Mouse (Mus musculus) intestine, embryonic 14.5 days (tissue): Measurements from ENCODE around the gene Nav2. TPM values are rescaled to one million over a fixed set of nuclear protein-coding genes. Genes with fewer than 3 reads are reported as not detected.

Source experiments
- ATAC-seq: fragments of 200-750 bp; cut with Nextera tagmentation; replicated peaks from 2 replicates; pipeline ENCODE4 v1.8.0; 2017; ENCODE audit warnings: low read depth, moderate number of reproducible peaks, moderate TSS enrichment, moderate library complexity; ENCODE audit not compliant: low FRiP score, low TSS enrichment
- DNase-seq: peaks from one replicate; pipeline ENCODE4 v3.0.0-alpha.2; 2018; ENCODE audit warnings: low spot score
- H3K27ac ChIP-seq: fragments of 300-500 bp; sonication (generic); 2 replicates; pipeline ENCODE4 v1.5.1; 2014; ENCODE audit warnings: low read depth, mild to moderate bottlenecking, control low read depth
- H3K27me3 ChIP-seq: fragments of 300-500 bp; sonication (generic); replicated peaks from 2 replicates; pipeline ENCODE4 v1.6.1; 2014; ENCODE audit warnings: low read length, control low read depth; ENCODE audit not compliant: control insufficient read depth, insufficient read depth
- H3K36me3 ChIP-seq: fragments of 300-500 bp; sonication (generic); 2 replicates; pipeline ENCODE4 v1.6.1; 2014; ENCODE audit warnings: low read length, control low read depth; ENCODE audit not compliant: control insufficient read depth, insufficient read depth
- H3K4me1 ChIP-seq: fragments of 300-500 bp; sonication (generic); replicated peaks from 2 replicates; pipeline ENCODE4 v1.6.1; 2014; ENCODE audit warnings: low read length, control low read depth, mixed read lengths; ENCODE audit not compliant: control insufficient read depth, insufficient read depth
- H3K4me2 ChIP-seq: fragments of 300-500 bp; sonication (generic); 2 replicates; pipeline ENCODE4 v1.6.1; 2014; ENCODE audit warnings: low read length
- H3K4me3 ChIP-seq: fragments of 300-500 bp; sonication (generic); 2 replicates; pipeline ENCODE4 v1.5.1; 2014; ENCODE audit warnings: low read depth, low read length, control low read depth, mixed read lengths
- H3K9ac ChIP-seq: fragments of 300-500 bp; sonication (generic); 2 replicates; pipeline ENCODE4 v1.6.1; 2014; ENCODE audit warnings: mild to moderate bottlenecking, low read length
- H3K9me3 ChIP-seq: fragments of 300-500 bp; sonication (generic); 2 replicates; pipeline ENCODE4 v1.6.1; 2016; ENCODE audit warnings: low read length, control low read depth; ENCODE audit not compliant: control insufficient read depth
- WGBS: fragments of 180-500 bp; shearing (Covaris S2); extraction: QIAGEN DNeasy Blood & Tissue Kit; methylation state at CpG from one replicate; pipeline ENCODE4 v1.1.7; 2014; 5-methylcytosine and 5-hydroxymethylcytosine counted together
- polyA plus RNA-seq: library from polyadenylated mRNA; unstranded; fragments of >200 nt; fragmentation: Nextera tagmentation; extraction: Ambion mirVana; gene quantifications from 2 replicates; pipeline ENCODE4 v1.2.1, GENCODE M21; 2014

Gene Nav2
- polyA plus RNA-seq, 1 experiment from 2014 or later, result 31.5 TPM

DNA sequence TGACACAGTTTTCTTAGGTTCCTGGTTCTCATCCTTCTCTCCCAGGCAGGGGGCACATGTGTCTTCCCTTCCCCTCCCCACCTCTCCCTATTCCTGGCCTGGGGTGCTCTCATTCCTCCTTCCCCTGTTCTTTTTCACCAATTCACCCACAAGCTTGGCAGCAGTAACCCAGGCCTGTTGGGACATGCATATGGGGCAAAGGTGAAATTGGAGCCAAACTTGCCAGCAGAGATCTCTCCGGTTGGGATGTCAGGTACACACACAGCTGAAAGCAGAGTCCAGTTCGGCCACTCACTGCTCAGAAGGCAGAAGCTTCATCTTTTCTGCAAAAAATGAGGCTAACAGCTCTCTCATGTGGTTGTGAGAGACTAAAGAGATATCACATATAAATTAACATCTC is 26.3 kb downstream of the Nav2 start:
- Histone ChIP-seq H3K4me1 (no peaks in the 10 kb centered on the region), H3K4me2 (no peak overlapping the region), H3K4me3 (no peak overlapping the region), H3K9ac (no peak overlapping the region), H3K27me3 (no peaks in the 10 kb centered on the region), H3K9me3 (no peaks in the 10 kb centered on the region), H3K27ac (no peak overlapping the region), H3K36me3 (no peaks in the 10 kb centered on the region)
- ATAC-seq (no peak), DNase-seq (no peak)
- 77% methylated on average over 2 of the region's 2 CpGs for WGBS

DNA sequence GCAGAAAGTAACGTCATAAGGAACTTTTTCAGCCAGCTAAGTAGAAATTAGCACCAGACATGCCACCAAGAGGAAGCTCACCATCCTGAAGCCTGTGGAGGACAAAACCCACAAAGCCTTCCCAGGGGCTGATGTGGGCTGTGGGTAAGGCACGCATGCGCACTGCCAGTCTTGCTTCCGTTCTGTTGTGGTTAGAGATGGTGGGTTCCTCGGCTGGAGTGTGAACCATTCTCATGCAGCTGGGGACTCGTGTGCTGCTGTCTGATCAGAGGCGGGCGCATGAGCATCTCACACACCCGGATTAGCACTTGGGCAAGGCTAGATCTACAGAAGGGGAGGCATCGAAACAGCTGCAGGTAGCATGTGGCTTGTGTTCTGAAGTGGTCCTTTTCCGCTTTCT is 29.0 kb downstream of the Nav2 start:
- H3K27ac ChIP-seq, result no peak overlapping the region
- H3K9me3 ChIP-seq, result no peaks in the 10 kb centered on the region
- DNase-seq (no peak), ATAC-seq (no peak)
- H3K36me3 ChIP-seq, result no peaks in the 10 kb centered on the region
- no peak overlapping the region for H3K4me3 ChIP-seq
- H3K9ac ChIP-seq, result no peak overlapping the region
- H3K4me1 ChIP-seq, result no peaks in the 10 kb centered on the region
- no peaks in the 10 kb centered on the region for H3K27me3 ChIP-seq
- H3K4me2 ChIP-seq, result no peak overlapping the region
- 78% methylated on average over 11 of the region's 11 CpGs for WGBS

DNA sequence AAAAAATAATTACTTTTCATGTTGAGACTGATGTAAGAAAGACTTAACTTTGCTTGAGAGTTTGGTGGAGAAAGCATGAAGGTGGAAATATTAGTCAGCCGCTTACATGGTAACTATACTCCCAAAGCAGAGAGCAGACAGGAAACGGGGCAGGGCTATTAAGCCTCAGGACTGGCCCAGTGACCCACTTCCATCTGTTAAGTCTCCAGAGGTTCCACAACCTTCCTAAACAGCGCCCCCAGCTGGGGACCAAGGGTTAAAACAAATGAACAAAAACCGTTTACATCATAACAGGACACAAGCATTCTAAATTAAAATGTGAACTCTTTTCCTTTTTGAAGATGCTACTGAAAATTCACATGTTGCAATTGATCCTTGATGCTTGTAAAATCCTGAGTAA is 29.7 kb downstream of the Nav2 start:
- ATAC-seq (no peak), DNase-seq (no peak)
- H3K36me3 ChIP-seq, result no peaks in the 10 kb centered on the region
- H3K9ac ChIP-seq, result no peak overlapping the region
- H3K9me3 ChIP-seq, result no peaks in the 10 kb centered on the region
- no peaks in the 10 kb centered on the region for H3K27me3 ChIP-seq
- no peak overlapping the region for H3K4me2 ChIP-seq
- 35% methylated on average over 4 of the region's 4 CpGs for WGBS
- H3K4me1 ChIP-seq, result no peaks in the 10 kb centered on the region
- no peak overlapping the region for H3K27ac ChIP-seq
- no peak overlapping the region for H3K4me3 ChIP-seq

DNA sequence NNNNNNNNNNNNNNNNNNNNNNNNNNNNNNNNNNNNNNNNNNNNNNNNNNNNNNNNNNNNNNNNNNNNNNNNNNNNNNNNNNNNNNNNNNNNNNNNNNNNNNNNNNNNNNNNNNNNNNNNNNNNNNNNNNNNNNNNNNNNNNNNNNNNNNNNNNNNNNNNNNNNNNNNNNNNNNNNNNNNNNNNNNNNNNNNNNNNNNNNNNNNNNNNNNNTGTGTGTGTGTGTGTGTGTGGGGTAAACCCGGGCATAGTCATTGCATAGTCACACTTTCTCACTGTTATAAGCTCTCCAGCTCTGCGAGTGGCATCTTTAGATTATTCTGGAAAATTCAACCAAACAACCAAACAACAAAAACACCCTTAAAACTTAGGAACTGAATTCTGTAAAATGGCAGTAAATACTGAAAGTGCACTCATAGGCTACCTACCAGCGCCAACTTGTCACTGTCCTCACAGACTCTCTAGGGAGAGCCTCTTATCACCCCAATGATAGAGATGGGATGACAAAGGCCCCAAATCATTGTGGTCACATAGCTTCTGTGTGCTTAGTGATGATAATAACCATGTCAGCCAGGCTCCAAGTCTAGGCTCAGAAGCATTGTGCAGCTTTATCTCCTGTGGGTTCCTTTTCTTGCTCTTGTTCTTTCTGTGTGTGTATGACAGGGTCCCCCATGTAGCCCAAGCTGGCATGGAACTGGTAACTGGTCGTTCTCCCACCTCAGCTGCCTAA is 40.0 kb downstream of the Nav2 start:
- 82% methylated on average over 4 of the region's 4 CpGs for WGBS
- Histone ChIP-seq H3K4me2 (no peak overlapping the region), H3K9ac (no peak overlapping the region), H3K4me3 (no peak overlapping the region), H3K27ac (no peak overlapping the region), H3K4me1 (no peaks in the 10 kb centered on the region), H3K27me3 (no peaks in the 10 kb centered on the region), H3K36me3 (no peaks in the 10 kb centered on the region), H3K9me3 (no peaks in the 10 kb centered on the region)
- ATAC-seq (no peak), DNase-seq (no peak)

DNA sequence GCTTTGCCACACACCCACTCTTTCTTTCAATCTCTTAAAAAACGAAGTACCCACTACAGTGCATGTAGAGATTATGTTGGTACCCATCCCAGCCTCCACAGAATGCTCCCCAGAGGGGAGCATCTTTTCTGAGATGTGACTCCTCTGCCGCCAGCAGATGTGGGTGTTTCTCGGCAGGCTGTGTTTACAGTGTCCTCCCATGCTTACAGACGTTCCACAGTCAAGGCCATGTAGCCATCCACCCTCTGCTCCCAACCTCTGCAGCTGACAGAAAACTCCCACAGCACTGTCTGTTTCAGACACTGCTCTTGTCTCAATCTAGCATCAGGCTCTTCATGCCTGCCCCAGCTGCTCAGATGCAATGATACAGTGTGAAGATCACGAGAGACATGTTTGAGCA is 46.0 kb downstream of the Nav2 start:
- Histone ChIP-seq H3K36me3 (no peaks in the 10 kb centered on the region), H3K9ac (no peak overlapping the region), H3K4me3 (no peak overlapping the region), H3K4me2 (no peak overlapping the region), H3K27me3 (peaks cover 12% of the 10 kb centered on the region), H3K4me1 (peaks cover 4% of the 10 kb centered on the region), H3K27ac (no peak overlapping the region), H3K9me3 (no peaks in the 10 kb centered on the region)
- WGBS, result 58% methylated on average over 5 of the region's 5 CpGs
- ATAC-seq, result no peak
- no peak for DNase-seq

DNA sequence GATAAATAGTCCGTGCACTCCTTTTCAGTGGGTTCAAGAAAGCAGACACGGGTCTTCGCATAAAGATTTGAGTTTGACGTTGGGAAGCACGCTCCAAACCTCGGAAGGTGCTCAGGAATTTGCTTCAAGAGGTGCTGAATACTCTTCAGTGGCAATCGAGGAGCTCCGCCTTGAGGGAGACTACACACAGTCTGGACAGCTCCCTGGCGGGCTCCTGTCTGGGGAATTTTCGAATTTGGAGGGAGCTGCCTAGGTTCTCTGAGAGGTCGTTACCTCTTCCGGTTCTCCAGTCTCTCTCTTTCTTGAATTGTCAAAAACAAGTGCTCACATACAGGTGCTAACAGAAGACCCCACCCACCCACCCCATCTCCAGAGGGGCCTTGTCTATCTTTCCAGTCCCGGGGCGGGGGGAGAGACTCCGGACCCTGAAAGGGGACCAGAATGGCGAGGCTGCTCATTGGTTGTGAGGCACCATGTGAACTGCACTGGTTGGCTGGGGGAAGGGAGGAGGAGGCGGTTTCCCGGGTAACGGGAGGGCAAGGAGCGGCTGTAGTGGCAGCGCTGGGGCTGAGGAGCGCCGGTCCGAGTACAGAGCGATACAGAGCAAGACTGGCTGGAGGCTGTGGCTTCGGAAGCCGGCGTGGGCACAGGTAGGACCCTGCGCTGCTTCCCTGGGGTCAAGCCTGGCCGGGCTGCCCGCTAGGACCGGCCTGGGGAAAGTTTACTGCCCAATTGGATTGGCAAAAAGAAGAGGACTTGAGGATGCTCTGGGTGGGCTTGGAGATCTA is 50.2 kb downstream of the Nav2 start:
- Histone ChIP-seq H3K27me3 (peaks cover 36% of the 10 kb centered on the region), H3K4me3 (peak overlapping the region; percentile 31), H3K36me3 (no peaks in the 10 kb centered on the region), H3K9ac (no peak overlapping the region), H3K27ac (no peak overlapping the region), H3K4me1 (peaks cover 4% of the 10 kb centered on the region), H3K9me3 (no peaks in the 10 kb centered on the region), H3K4me2 (peak overlapping the region; percentile 53)
- peak; percentile 83 for DNase-seq
- ATAC-seq, result peak; percentile 96
- 3% methylated on average over 32 of the region's 32 CpGs for WGBS

DNA sequence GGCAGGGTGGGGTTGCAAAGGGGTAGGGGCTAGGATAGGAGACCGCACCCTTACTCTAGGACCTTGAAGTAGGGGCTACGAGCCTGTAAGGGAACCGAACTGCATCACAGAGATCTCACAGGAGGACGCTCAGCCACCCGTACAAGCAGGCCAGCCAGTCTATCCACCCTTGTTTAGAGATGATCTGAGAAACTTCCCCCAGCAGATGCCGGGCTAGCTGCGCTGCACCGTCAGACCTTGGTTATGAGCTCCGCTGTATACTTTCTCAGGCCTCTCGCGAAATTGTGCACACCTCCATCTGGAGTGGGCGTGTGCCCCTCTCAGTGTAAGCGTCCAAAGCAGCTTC is 50.8 kb downstream of the Nav2 start:
- Histone ChIP-seq H3K4me1 (peaks cover 4% of the 10 kb centered on the region), H3K4me2 (peak overlapping the region; percentile 53), H3K9me3 (no peaks in the 10 kb centered on the region), H3K27me3 (peaks cover 36% of the 10 kb centered on the region), H3K9ac (no peak overlapping the region), H3K4me3 (peak overlapping the region; percentile 31; the same call in 1 of the 2 replicates), H3K36me3 (no peaks in the 10 kb centered on the region), H3K27ac (no peak overlapping the region)
- DNase-seq (no peak), ATAC-seq (no peak)
- WGBS, result 11% methylated on average over 13 of the region's 13 CpGs

DNA sequence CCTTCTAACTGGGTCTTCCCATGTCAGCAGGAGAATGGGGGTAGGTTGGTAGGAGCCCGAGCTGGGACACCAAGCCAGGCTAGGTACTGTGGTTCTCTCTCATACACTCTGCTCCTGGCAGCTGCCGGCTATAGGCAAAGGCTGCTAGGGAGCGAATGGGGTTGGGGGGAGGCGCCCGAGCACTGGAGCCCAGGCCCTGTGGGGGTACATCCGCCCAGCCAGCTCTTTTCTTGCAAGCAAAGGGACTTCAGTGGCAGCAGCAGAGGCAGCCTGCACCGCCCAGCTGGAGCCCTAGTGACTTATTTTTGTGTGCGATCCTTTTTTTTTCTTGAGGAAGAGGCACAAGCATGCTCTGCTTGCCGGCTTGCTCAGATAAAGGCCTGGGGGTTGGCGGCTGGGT is 51.6 kb downstream of the Nav2 start:
- peaks cover 4% of the 10 kb centered on the region for H3K4me1 ChIP-seq
- no peak overlapping the region for H3K27ac ChIP-seq
- no peaks in the 10 kb centered on the region for H3K36me3 ChIP-seq
- DNase-seq (no peak), ATAC-seq (no peak)
- no peaks in the 10 kb centered on the region for H3K9me3 ChIP-seq
- H3K4me2 ChIP-seq, result no peak overlapping the region
- peaks cover 36% of the 10 kb centered on the region for H3K27me3 ChIP-seq
- no peak overlapping the region for H3K9ac ChIP-seq
- whole genome bisulfite sequencing, result 23% methylated on average over 10 of the region's 10 CpGs
- H3K4me3 ChIP-seq, result no peak overlapping the region

DNA sequence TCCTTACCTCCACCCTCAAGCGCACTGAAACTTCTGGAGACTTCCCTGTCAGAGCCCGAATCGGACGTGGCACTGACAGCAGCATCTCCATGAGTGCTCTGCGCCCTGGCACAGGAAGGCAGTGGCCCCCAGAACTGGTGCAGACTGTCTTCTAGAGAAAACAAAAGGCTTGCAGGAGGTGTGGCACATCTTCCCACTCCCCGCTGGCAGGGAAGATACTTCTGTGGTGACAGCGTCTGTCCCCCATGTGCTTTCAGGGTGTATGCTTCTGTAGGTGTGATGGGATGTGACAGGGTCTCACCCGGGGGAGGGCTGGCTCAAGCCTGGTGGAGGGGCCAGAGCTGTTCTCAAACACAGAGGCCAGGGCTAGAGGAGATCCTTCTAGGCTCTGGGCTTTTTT is 53.0 kb downstream of the Nav2 start:
- no peak for DNase-seq
- Histone ChIP-seq H3K36me3 (no peaks in the 10 kb centered on the region), H3K9ac (no peak overlapping the region), H3K4me2 (no peak overlapping the region), H3K9me3 (no peaks in the 10 kb centered on the region), H3K4me1 (peaks cover 4% of the 10 kb centered on the region), H3K4me3 (no peak overlapping the region), H3K27me3 (peaks cover 36% of the 10 kb centered on the region), H3K27ac (no peak overlapping the region)
- WGBS, result 61% methylated on average over 8 of the region's 8 CpGs
- ATAC-seq, result no peak
